31 mouse cellular contexts compared by ENCODE assay signal in genomic region chr8:21912554-21912953, GRCm38 (mm10). TPM values are rescaled to one million over a fixed set of nuclear protein-coding genes. Genes with fewer than 3 reads are reported as not detected.
DNase-seq lines count a peak whose midpoint lies in the region; ATAC-seq and TF ChIP-seq lines count a peak whose summit lies in the region.
"Had no signal": no experiment of that assay in that cellular context is flagged by ENCODE, and none has a peak within 500 bp of the region (broad histone marks: within the 10 kb centered on the region; RNA-seq: fewer than 3 reads in every experiment).

No protein-coding gene starts in this region.

- in situ Hi-C loops in ES-E14 (cut with MboI; ENCODE audit: low sequenced_read_pairs in 2 of 2, unreplicated experiment in 2 of 2), result no loop called here

- H3K27me3 ChIP-seq in hindbrain, embryonic 12.5 days, result no peaks in the 10 kb centered on the region
- H3K27me3 ChIP-seq in liver, postnatal 0 days (ENCODE audit: insufficient read depth, low read length), result no peaks in the 10 kb centered on the region
- H3K27me3 ChIP-seq: Patski had no signal

- no peak for TF ChIP-seq EP300 in liver, postnatal 0 days (IDR thresholded peaks at IDR 0.05; ENCODE audit: low read depth)

- H3K4me3 ChIP-seq in ES-E14 (ENCODE audit: insufficient read depth in 1 of 2, low read depth in 1 of 2, low read length in 2 of 2, poor library complexity in 1 of 2, severe bottlenecking in 1 of 2), result no peak overlapping the region
- no peak overlapping the region for H3K4me3 ChIP-seq in hindbrain, embryonic 12.5 days
- no peak overlapping the region for H3K4me3 ChIP-seq in liver, postnatal 0 days (ENCODE audit: low read depth, low read length)

- peak; percentile 77 for DNase-seq in ES-CJ7 (ENCODE audit: low read depth, low spot score)
- DNase-seq in ES-E14 (ENCODE audit: low read depth, low spot score), result peak; percentile 31
- DNase-seq in R1 (ENCODE audit: low read depth, low spot score), result peak; percentile 69
- DNase-seq in ZHBTc4 (ENCODE audit: low read depth, low spot score), result peak; percentile 67
- no peak for DNase-seq in lung, postnatal 25 days (ENCODE audit: low spot score)
- no peak for DNase-seq in gastrocnemius, adult 8-10 months (ENCODE audit: low spot score in 2 of 2)
- no peak for DNase-seq in liver, postnatal 0 days
- DNase-seq: adrenal gland, adult 2 months; adrenal gland, adult 8-10 months; adrenal gland, postnatal 10 days; adrenal gland, postnatal 14 days; adrenal gland, postnatal 25 days; adrenal gland, postnatal 36 days; B cell, adult 2 months; cerebellum, adult 11 months; cerebellum, adult 11-12 months; cerebellum, adult 18-20 months; cerebellum, adult 2 months; cerebellum, adult 8-10 months; cerebellum, adult 9-10 months had no signal

- H3K9me3 ChIP-seq in ES-E14 (ENCODE audit: control insufficient read depth, insufficient read depth, low read depth, low read length), result no peaks in the 10 kb centered on the region
- H3K9me3 ChIP-seq in hindbrain, embryonic 12.5 days (replicated peaks), result no peaks in the 10 kb centered on the region
- no peaks in the 10 kb centered on the region for H3K9me3 ChIP-seq in liver, postnatal 0 days (ENCODE audit: low read length)
- H3K9me3 ChIP-seq: G1E had no signal

- no peak overlapping the region for H3K9ac ChIP-seq in ES-E14 (ENCODE audit: insufficient read depth, low read depth, low read length, poor library complexity, severe bottlenecking)
- H3K9ac ChIP-seq in hindbrain, embryonic 12.5 days, result no peak overlapping the region
- no peak overlapping the region for H3K9ac ChIP-seq in liver, postnatal 0 days (replicated peaks)

- no peak overlapping the region for H3K4me2 ChIP-seq in hindbrain, embryonic 12.5 days (replicated peaks)
- H3K4me2 ChIP-seq in liver, postnatal 0 days (ENCODE audit: low read depth, low read length), result no peak overlapping the region

- H3K27ac ChIP-seq in ES-E14 (ENCODE audit: insufficient read depth, low read depth, low read length, poor library complexity, severe bottlenecking), result no peak overlapping the region; the same call in 1 of the 2 replicates
- no peak overlapping the region for H3K27ac ChIP-seq in hindbrain, embryonic 12.5 days
- no peak overlapping the region for H3K27ac ChIP-seq in liver, postnatal 0 days (ENCODE audit: low read depth)

- TF ChIP-seq CTCF in liver, postnatal 0 days (IDR thresholded peaks at IDR 0.05; ENCODE audit: low read depth), result no peak

- peaks cover 5 to 9% of the 10 kb centered on the region in 2 experiments; a peak in 3 of 4 replicates for H3K4me1 ChIP-seq in ES-E14 (ENCODE audit: control insufficient read depth in 2 of 2, insufficient read depth in 2 of 2, low read length in 2 of 2, poor library complexity in 1 of 2)
- no peaks in the 10 kb centered on the region for H3K4me1 ChIP-seq in hindbrain, embryonic 12.5 days
- no peaks in the 10 kb centered on the region for H3K4me1 ChIP-seq in liver, postnatal 0 days (ENCODE audit: insufficient read depth)

- no peaks in the 10 kb centered on the region for H3K36me3 ChIP-seq in ES-E14 (ENCODE audit: control insufficient read depth, insufficient read depth, low read length, poor library complexity, severe bottlenecking)
- H3K36me3 ChIP-seq in hindbrain, embryonic 12.5 days, result no peaks in the 10 kb centered on the region
- H3K36me3 ChIP-seq in liver, postnatal 0 days (replicated peaks; ENCODE audit: insufficient read depth, low read length), result no peaks in the 10 kb centered on the region
- H3K36me3 ChIP-seq: G1E had no signal

- no peak for ATAC-seq in hindbrain, embryonic 12.5 days (ENCODE audit: low FRiP score)
- no peak for ATAC-seq in liver, postnatal 0 days
- ATAC-seq: activated CD4-positive, CD25-positive, alpha-beta regulatory T cell, adult 4 months; CD4-positive, CD25-positive, alpha-beta regulatory T cell, adult 4 months; Patski had no signal

- 28% methylated on average over 2 of the region's 2 CpGs for WGBS in hindbrain, embryonic 12.5 days
- 14% methylated on average over 2 of the region's 2 CpGs for WGBS in liver, postnatal 0 days (ENCODE audit: insufficient replicate concordance)

TF ChIP-seq in ES-E14, 5 proteins besides CTCF, POLR2A, EP300 and RAD21:
- TF ChIP-seq MAFK (IDR thresholded peaks at IDR 0.05; ENCODE audit: insufficient read depth, low read depth, low read length), result no peak
- no peak for TF ChIP-seq ZNF384 (IDR thresholded peaks at IDR 0.05; ENCODE audit: low read depth, low read length)
- no peak for TF ChIP-seq ZC3H11A (IDR thresholded peaks at IDR 0.05; ENCODE audit: borderline replicate concordance, low read depth, low read length)
- no peak for TF ChIP-seq CHD2 (IDR thresholded peaks at IDR 0.05; ENCODE audit: low read depth, low read length)
- TF ChIP-seq HCFC1 (IDR thresholded peaks at IDR 0.05; ENCODE audit: borderline replicate concordance, insufficient read depth, low read length), result no peak
TF ChIP-seq in ES-E14: peak in this region for 0.

RNA-seq across cellular contexts. Expression of gene Defb11, which starts 6.3 kb away (rescaled TPM):
- not detected in 2 replicates for total RNA-seq in ES-E14 (2012; rRNA removed)
- polyA plus RNA-seq in hindbrain, embryonic 12.5 days (2016; fragmentation: Nextera tagmentation; extraction: Ambion mirVana), result 14.2 and 14.9 TPM in 2 replicates
- not detected for total RNA-seq in gastrocnemius, adult 8-10 months (2022)
- not detected in 2 replicates for polyA plus RNA-seq in liver, postnatal 0 days (2015; fragmentation: Nextera tagmentation; extraction: Ambion mirVana)
- total RNA-seq: adrenal gland, adult 18-20 months; adrenal gland, adult 2 months; adrenal gland, adult 8-10 months; adrenal gland, postnatal 10 days; adrenal gland, postnatal 14 days; adrenal gland, postnatal 25 days; adrenal gland, postnatal 36 days; adrenal gland, postnatal 4 days; CH12.LX; G1E; MEL had no signal
- polyA plus RNA-seq: activated CD4-positive, CD25-positive, alpha-beta regulatory T cell, adult 4 months; adrenal gland, adult 2 months; C2C12; CD4-positive, CD25-positive, alpha-beta regulatory T cell, adult 4 months; cerebellum, adult 2 months; G1E; Patski had no signal

RNA-seq across cellular contexts. Expression of gene Defb15, which starts 20.0 kb away (rescaled TPM):
- not detected in 2 replicates for total RNA-seq in ES-E14 (2012; rRNA removed)
- polyA plus RNA-seq in hindbrain, embryonic 12.5 days (2016; fragmentation: Nextera tagmentation; extraction: Ambion mirVana), result not detected in 2 replicates
- total RNA-seq in gastrocnemius, adult 8-10 months (2022), result not detected
- not detected in 2 replicates for polyA plus RNA-seq in liver, postnatal 0 days (2015; fragmentation: Nextera tagmentation; extraction: Ambion mirVana)
- total RNA-seq: adrenal gland, adult 18-20 months; adrenal gland, adult 2 months; adrenal gland, adult 8-10 months; adrenal gland, postnatal 10 days; adrenal gland, postnatal 14 days; adrenal gland, postnatal 25 days; adrenal gland, postnatal 36 days; adrenal gland, postnatal 4 days; CH12.LX; MEL had no signal
- polyA plus RNA-seq: activated CD4-positive, CD25-positive, alpha-beta regulatory T cell, adult 4 months; adrenal gland, adult 2 months; brain, embryonic 14.5 days; C2C12; CD4-positive, CD25-positive, alpha-beta regulatory T cell, adult 4 months; cerebellum, adult 2 months; G1E; Patski had no signal

RNA-seq across cellular contexts. Expression of gene Defb35, which starts 25.6 kb away (rescaled TPM):
- not detected in 2 replicates for total RNA-seq in ES-E14 (2012; rRNA removed)
- polyA plus RNA-seq in hindbrain, embryonic 12.5 days (2016; fragmentation: Nextera tagmentation; extraction: Ambion mirVana), result not detected in 2 replicates
- total RNA-seq in gastrocnemius, adult 8-10 months (2022), result not detected
- not detected in 2 replicates for polyA plus RNA-seq in liver, postnatal 0 days (2015; fragmentation: Nextera tagmentation; extraction: Ambion mirVana)
- total RNA-seq: adrenal gland, adult 18-20 months; adrenal gland, adult 2 months; adrenal gland, adult 8-10 months; adrenal gland, postnatal 10 days; adrenal gland, postnatal 14 days; adrenal gland, postnatal 25 days; adrenal gland, postnatal 36 days; adrenal gland, postnatal 4 days; CH12.LX; G1E; MEL had no signal
- polyA plus RNA-seq: activated CD4-positive, CD25-positive, alpha-beta regulatory T cell, adult 4 months; adrenal gland, adult 2 months; brain, embryonic 14.5 days; C2C12; CD4-positive, CD25-positive, alpha-beta regulatory T cell, adult 4 months; cerebellum, adult 2 months; G1E; Patski had no signal

RNA-seq across cellular contexts. Expression of gene Defb9, which starts 27.3 kb away (rescaled TPM):
- total RNA-seq in ES-E14 (2012; rRNA removed), result not detected in 2 replicates
- 1.3 and 1.5 TPM in 2 replicates for polyA plus RNA-seq in hindbrain, embryonic 12.5 days (2016; fragmentation: Nextera tagmentation; extraction: Ambion mirVana)
- not detected for total RNA-seq in gastrocnemius, adult 8-10 months (2022)
- polyA plus RNA-seq in liver, postnatal 0 days (2015; fragmentation: Nextera tagmentation; extraction: Ambion mirVana), result not detected in 2 replicates
- total RNA-seq: adrenal gland, adult 18-20 months; adrenal gland, adult 2 months; adrenal gland, adult 8-10 months; adrenal gland, postnatal 10 days; adrenal gland, postnatal 14 days; adrenal gland, postnatal 25 days; adrenal gland, postnatal 36 days; adrenal gland, postnatal 4 days; CH12.LX; G1E; MEL had no signal
- polyA plus RNA-seq: activated CD4-positive, CD25-positive, alpha-beta regulatory T cell, adult 4 months; adrenal gland, adult 2 months; brain, embryonic 14.5 days; C2C12; CD4-positive, CD25-positive, alpha-beta regulatory T cell, adult 4 months; cerebellum, adult 2 months; G1E; Patski had no signal

RNA-seq across cellular contexts. Expression of gene Defb13, which starts 34.0 kb away (rescaled TPM):
- not detected in 2 replicates for total RNA-seq in ES-E14 (2012; rRNA removed)
- polyA plus RNA-seq in hindbrain, embryonic 12.5 days (2016; fragmentation: Nextera tagmentation; extraction: Ambion mirVana), result not detected in 2 replicates
- not detected for total RNA-seq in gastrocnemius, adult 8-10 months (2022)
- not detected in 2 replicates for polyA plus RNA-seq in liver, postnatal 0 days (2015; fragmentation: Nextera tagmentation; extraction: Ambion mirVana)
- total RNA-seq: adrenal gland, adult 18-20 months; adrenal gland, adult 2 months; adrenal gland, adult 8-10 months; adrenal gland, postnatal 10 days; adrenal gland, postnatal 14 days; adrenal gland, postnatal 25 days; adrenal gland, postnatal 36 days; adrenal gland, postnatal 4 days; CH12.LX; G1E; MEL had no signal
- polyA plus RNA-seq: activated CD4-positive, CD25-positive, alpha-beta regulatory T cell, adult 4 months; adrenal gland, adult 2 months; brain, embryonic 14.5 days; C2C12; CD4-positive, CD25-positive, alpha-beta regulatory T cell, adult 4 months; cerebellum, adult 2 months; G1E; Patski had no signal

Comparison
In these comparisons a context has a peak if more than half of its experiments do, and no peak if none do; other contexts are left out.
1. DNase-seq: peak in ES-CJ7 (single experiment), ES-E14 (single experiment), R1 (single experiment) and ZHBTc4 (single experiment); none in lung, postnatal 25 days (single experiment), gastrocnemius, adult 8-10 months (0 of 2) and liver, postnatal 0 days (single experiment).